Mouse (Mus musculus) myocyte (in vitro differentiated cells): Measurements from ENCODE around the gene Fbxo21.

Experiments
- CEBPB ChIP-seq: IDR thresholded peaks from 2 replicates; pipeline ENCODE4 v1.6.1; 2011; ENCODE audit warnings: mild to moderate bottlenecking, moderate library complexity; ENCODE audit not compliant: poor library complexity, insufficient read depth, severe bottlenecking
- E2F4 ChIP-seq: IDR thresholded peaks from one replicate; pipeline ENCODE4 v1.6.1; 2011; ENCODE audit warnings: mild to moderate bottlenecking, control low read depth, moderate library complexity; ENCODE audit not compliant: insufficient read depth
- MAX ChIP-seq: IDR thresholded peaks from one replicate; pipeline ENCODE4 v1.6.1; 2011; ENCODE audit warnings: low read depth, mild to moderate bottlenecking, control low read depth
- MYOD1 ChIP-seq, 3 experiments: IDR thresholded peaks; one replicate each; pipeline ENCODE4 v1.6.1; 2011; ENCODE audit warnings: control low read depth in 2 of 3, low read depth in 2 of 3, mild to moderate bottlenecking in 2 of 3, moderate library complexity in 1 of 3; ENCODE audit not compliant: insufficient read length in 2 of 3, control insufficient read depth in 1 of 3
- MYOG ChIP-seq, 3 experiments: IDR thresholded peaks; one replicate each; pipeline ENCODE4 v1.6.1; 2011; ENCODE audit warnings: control low read depth in 2 of 3, low read depth in 2 of 3, mild to moderate bottlenecking in 2 of 3; ENCODE audit not compliant: insufficient read length in 2 of 3, control insufficient read depth in 1 of 3, insufficient read depth in 1 of 3
- POLR2A ChIP-seq: IDR thresholded peaks from one replicate; pipeline ENCODE4 v1.6.1; 2011; ENCODE audit warnings: low read depth, mild to moderate bottlenecking, control low read depth, moderate library complexity; ENCODE audit not compliant: insufficient read length
- POLR2AphosphoS2 ChIP-seq: IDR thresholded peaks from one replicate; pipeline ENCODE4 v1.6.1; 2011; ENCODE audit warnings: low read depth, control low read depth; ENCODE audit not compliant: insufficient read length
- REST ChIP-seq: IDR thresholded peaks from one replicate; pipeline ENCODE4 v1.6.1; 2011; ENCODE audit warnings: mild to moderate bottlenecking, control low read depth, moderate library complexity; ENCODE audit not compliant: insufficient read depth, insufficient read length
- SRF ChIP-seq: IDR thresholded peaks from one replicate; pipeline ENCODE4 v1.6.1; 2011; ENCODE audit warnings: low read depth; ENCODE audit not compliant: control insufficient read depth, insufficient read length
- TCF12 ChIP-seq: IDR thresholded peaks from one replicate; pipeline ENCODE4 v1.6.1; 2011; ENCODE audit warnings: mild to moderate bottlenecking, control low read depth; ENCODE audit not compliant: poor library complexity, insufficient read depth, severe bottlenecking
- TCF3 ChIP-seq: IDR thresholded peaks from one replicate; pipeline ENCODE4 v1.6.1; 2011; ENCODE audit warnings: low read depth, control low read depth; ENCODE audit not compliant: insufficient read length
- USF1 ChIP-seq: IDR thresholded peaks from one replicate; pipeline ENCODE4 v1.6.1; 2011; ENCODE audit warnings: low read depth, mild to moderate bottlenecking, control low read depth, moderate library complexity

GRCm38 (mm10) chr5:118023053-118023452 lies 46.5 kb downstream of the Fbxo21 start:
- TF ChIP-seq SRF, result no peak
- TF ChIP-seq POLR2A, result no peak
- TF ChIP-seq CEBPB, result no peak
- TF ChIP-seq MAX, result no peak
- TF ChIP-seq POLR2AphosphoS2, result no peak
- no peak for TF ChIP-seq MYOG (IDR thresholded peaks at IDR 0.05; ENCODE audit: control insufficient read depth in 1 of 3, insufficient read depth in 1 of 3, insufficient read length in 2 of 3, low read depth in 2 of 3)
- no peak for TF ChIP-seq USF1
- TF ChIP-seq MYOD1 (IDR thresholded peaks at IDR 0.05; ENCODE audit: control insufficient read depth in 1 of 3, insufficient read length in 2 of 3, low read depth in 2 of 3), result no peak
- no peak for TF ChIP-seq E2F4
- TF ChIP-seq REST, result no peak
- TF ChIP-seq TCF12, result no peak
- TF ChIP-seq TCF3, result no peak
